Mouse (Mus musculus): ENCODE data around the gene Tnfrsf1b. TPM values are rescaled to one million over a fixed set of nuclear protein-coding genes. Genes with fewer than 3 reads are reported as not detected.
A peak's percentile ranks its signal among the peaks of the same experiment; 100 is the strongest.

Tnfrsf1b gene
- polyA plus RNA-seq, 1 experiment from 2014 or later: 1.9 TPM

- DNase-seq (ENCODE audit: low spot score): no peak
- 76% methylated on average over 2 of the region's 2 CpGs for WGBS
- Histone ChIP-seq H3K27ac (replicated peaks) (no peak overlapping the region), H3K27me3 (replicated peaks; ENCODE audit: low read depth, poor library complexity, severe bottlenecking) (no peaks in the 10 kb centered on the region), H3K4me1 (peaks cover 24% of the 10 kb centered on the region), H3K9me3 (no peaks in the 10 kb centered on the region), H3K4me3 (no peak overlapping the region), H3K36me3 (replicated peaks) (no peaks in the 10 kb centered on the region)
Observed at GRCm38 (mm10) chr4:145211076-145211475, 35.6 kb downstream of the Tnfrsf1b start.

- H3K9me3 ChIP-seq: no peaks in the 10 kb centered on the region
- H3K4me1 ChIP-seq: peaks cover 24% of the 10 kb centered on the region
- no peak for DNase-seq (ENCODE audit: low spot score)
- 93% methylated on average over 5 of the region's 5 CpGs for WGBS
- H3K36me3 ChIP-seq (replicated peaks): no peaks in the 10 kb centered on the region
- H3K4me3 ChIP-seq: no peak overlapping the region
- H3K27me3 ChIP-seq (replicated peaks; ENCODE audit: low read depth, poor library complexity, severe bottlenecking): no peaks in the 10 kb centered on the region
- H3K27ac ChIP-seq (replicated peaks): no peak overlapping the region
Observed at GRCm38 (mm10) chr4:145210564-145210963, 36.1 kb downstream of the Tnfrsf1b start.

- Histone ChIP-seq H3K27ac (replicated peaks) (no peak overlapping the region), H3K4me3 (no peak overlapping the region), H3K9me3 (no peaks in the 10 kb centered on the region), H3K27me3 (replicated peaks; ENCODE audit: low read depth, poor library complexity, severe bottlenecking) (no peaks in the 10 kb centered on the region), H3K36me3 (replicated peaks) (no peaks in the 10 kb centered on the region), H3K4me1 (peaks cover 16% of the 10 kb centered on the region)
- DNase-seq (ENCODE audit: low spot score): peak; percentile 11
- 29% methylated on average over 5 of the region's 5 CpGs for whole genome bisulfite sequencing
Observed at GRCm38 (mm10) chr4:145209690-145210088, 37.0 kb downstream of the Tnfrsf1b start.

GRCm38 (mm10) chr4:145209076-145209689, 37.5 kb downstream of the Tnfrsf1b start:
- Histone ChIP-seq H3K4me3 (no peak overlapping the region), H3K27ac (replicated peaks) (no peak overlapping the region), H3K4me1 (peaks cover 12% of the 10 kb centered on the region), H3K36me3 (replicated peaks) (no peaks in the 10 kb centered on the region), H3K9me3 (no peaks in the 10 kb centered on the region), H3K27me3 (replicated peaks; ENCODE audit: low read depth, poor library complexity, severe bottlenecking) (no peaks in the 10 kb centered on the region)
- WGBS: 77% methylated on average over 6 of the region's 6 CpGs
- DNase-seq (ENCODE audit: low spot score): no peak

GRCm38 (mm10) chr4:145207718-145208371, 38.8 kb downstream of the Tnfrsf1b start:
- DNase-seq (ENCODE audit: low spot score): no peak
- H3K27ac ChIP-seq (replicated peaks): no peak overlapping the region
- H3K27me3 ChIP-seq (replicated peaks; ENCODE audit: low read depth, poor library complexity, severe bottlenecking): no peaks in the 10 kb centered on the region
- WGBS: 88% methylated on average over 3 of the region's 3 CpGs
- H3K4me1 ChIP-seq: peaks cover 12% of the 10 kb centered on the region
- H3K36me3 ChIP-seq (replicated peaks): no peaks in the 10 kb centered on the region
- H3K9me3 ChIP-seq: no peaks in the 10 kb centered on the region
- H3K4me3 ChIP-seq: no peak overlapping the region

GRCm38 (mm10) chr4:145204779-145205178, 41.9 kb downstream of the Tnfrsf1b start:
- 90% methylated on average over 8 of the region's 8 CpGs for WGBS
- Histone ChIP-seq H3K4me3 (no peak overlapping the region), H3K36me3 (replicated peaks) (no peaks in the 10 kb centered on the region), H3K27ac (replicated peaks) (no peak overlapping the region), H3K27me3 (replicated peaks; ENCODE audit: low read depth, poor library complexity, severe bottlenecking) (no peaks in the 10 kb centered on the region), H3K9me3 (no peaks in the 10 kb centered on the region), H3K4me1 (peaks cover 10% of the 10 kb centered on the region)
- DNase-seq (ENCODE audit: low spot score): no peak

GRCm38 (mm10) chr4:145203305-145203704, 43.4 kb downstream of the Tnfrsf1b start:
- Histone ChIP-seq H3K9me3 (no peaks in the 10 kb centered on the region), H3K4me3 (no peak overlapping the region), H3K27ac (replicated peaks) (no peak overlapping the region), H3K36me3 (replicated peaks) (no peaks in the 10 kb centered on the region), H3K4me1 (peaks cover 4% of the 10 kb centered on the region; the same call in 1 of the 2 replicates), H3K27me3 (replicated peaks; ENCODE audit: low read depth, poor library complexity, severe bottlenecking) (no peaks in the 10 kb centered on the region)
- DNase-seq (ENCODE audit: low spot score): no peak
- WGBS: 75% methylated on average over 2 of the region's 2 CpGs

GRCm38 (mm10) chr4:145201424-145201823, 45.2 kb downstream of the Tnfrsf1b start:
- Histone ChIP-seq H3K4me1 (no peaks in the 10 kb centered on the region), H3K27me3 (replicated peaks; ENCODE audit: low read depth, poor library complexity, severe bottlenecking) (no peaks in the 10 kb centered on the region), H3K27ac (replicated peaks) (no peak overlapping the region), H3K9me3 (no peaks in the 10 kb centered on the region), H3K36me3 (replicated peaks) (no peaks in the 10 kb centered on the region), H3K4me3 (no peak overlapping the region)
- 81% methylated on average over 3 of the region's 3 CpGs for WGBS
- no peak for DNase-seq (ENCODE audit: low spot score)

GRCm38 (mm10) chr4:145199982-145200699, 46.5 kb downstream of the Tnfrsf1b start:
- Histone ChIP-seq H3K4me1 (peaks cover 3% of the 10 kb centered on the region; the same call in 1 of the 2 replicates), H3K27me3 (replicated peaks; ENCODE audit: low read depth, poor library complexity, severe bottlenecking) (no peaks in the 10 kb centered on the region), H3K4me3 (no peak overlapping the region), H3K27ac (replicated peaks) (no peak overlapping the region), H3K36me3 (replicated peaks) (no peaks in the 10 kb centered on the region), H3K9me3 (no peaks in the 10 kb centered on the region)
- DNase-seq (ENCODE audit: low spot score): peak; percentile 14
- 37% methylated on average over 11 of the region's 11 CpGs for WGBS

- no peak overlapping the region for H3K4me3 ChIP-seq
- no peak for DNase-seq (ENCODE audit: low spot score)
- WGBS: 77% methylated on average over 4 of the region's 4 CpGs
Observed at GRCm38 (mm10) chr4:145196586-145196985, 50.1 kb downstream of the Tnfrsf1b start.

GRCm38 (mm10) chr4:145195172-145195571, 51.5 kb downstream of the Tnfrsf1b start:
- no peak for DNase-seq (ENCODE audit: low spot score)
- 20% methylated on average over 5 of the region's 5 CpGs for WGBS
- H3K4me3 ChIP-seq: peak overlapping the region; percentile 97
- no peaks in the 10 kb centered on the region for H3K9me3 ChIP-seq
- peaks cover 16% of the 10 kb centered on the region for H3K4me1 ChIP-seq
- H3K36me3 ChIP-seq (replicated peaks): peaks cover 3% of the 10 kb centered on the region; the same call in 1 of the 2 replicates
- H3K27me3 ChIP-seq (replicated peaks; ENCODE audit: low read depth, poor library complexity, severe bottlenecking): no peaks in the 10 kb centered on the region
- no peak overlapping the region; the same call in 1 of the 2 replicates for H3K27ac ChIP-seq (replicated peaks)

More at GRCm38 (mm10) chr4:145196586-145196985, 50.1 kb downstream of the Tnfrsf1b start:
- H3K27ac ChIP-seq (replicated peaks): no peak overlapping the region
- H3K27me3 ChIP-seq (replicated peaks; ENCODE audit: low read depth, poor library complexity, severe bottlenecking): no peaks in the 10 kb centered on the region
- peaks cover 16% of the 10 kb centered on the region for H3K4me1 ChIP-seq
- H3K9me3 ChIP-seq: no peaks in the 10 kb centered on the region
- no peaks in the 10 kb centered on the region for H3K36me3 ChIP-seq (replicated peaks)

- no peaks in the 10 kb centered on the region for H3K9me3 ChIP-seq
- WGBS: under 1% methylated on average over 53 of the region's 53 CpGs
- H3K27ac ChIP-seq (replicated peaks): peak within 1 kb of the TSS; percentile 88
- no peaks in the 10 kb centered on the region for H3K27me3 ChIP-seq (replicated peaks; ENCODE audit: low read depth, poor library complexity, severe bottlenecking)
- H3K36me3 ChIP-seq (replicated peaks): peaks cover 8% of the 10 kb centered on the region
- peak within 1 kb of the TSS; percentile 97 for H3K4me3 ChIP-seq
- peak; percentile 93 for DNase-seq (ENCODE audit: low spot score)
- H3K4me1 ChIP-seq: peaks cover 16% of the 10 kb centered on the region
Observed at GRCm38 (mm10) chr4:145194559-145195162, 52.0 kb downstream of the Tnfrsf1b start, which contains the start of gene Vps13d. Gene Vps13d (minus strand): TSS chr4:145195005.
